Mouse (Mus musculus): ENCODE measurements around the gene Snx30. TPM values are rescaled to one million over a fixed set of nuclear protein-coding genes. Genes with fewer than 3 reads are reported as not detected.

Gene Snx30
- 14.4 and 14.6 TPM in 2 replicates for polyA plus RNA-seq (2016; fragmentation: Nextera tagmentation; extraction: Ambion mirVana)

DNA sequence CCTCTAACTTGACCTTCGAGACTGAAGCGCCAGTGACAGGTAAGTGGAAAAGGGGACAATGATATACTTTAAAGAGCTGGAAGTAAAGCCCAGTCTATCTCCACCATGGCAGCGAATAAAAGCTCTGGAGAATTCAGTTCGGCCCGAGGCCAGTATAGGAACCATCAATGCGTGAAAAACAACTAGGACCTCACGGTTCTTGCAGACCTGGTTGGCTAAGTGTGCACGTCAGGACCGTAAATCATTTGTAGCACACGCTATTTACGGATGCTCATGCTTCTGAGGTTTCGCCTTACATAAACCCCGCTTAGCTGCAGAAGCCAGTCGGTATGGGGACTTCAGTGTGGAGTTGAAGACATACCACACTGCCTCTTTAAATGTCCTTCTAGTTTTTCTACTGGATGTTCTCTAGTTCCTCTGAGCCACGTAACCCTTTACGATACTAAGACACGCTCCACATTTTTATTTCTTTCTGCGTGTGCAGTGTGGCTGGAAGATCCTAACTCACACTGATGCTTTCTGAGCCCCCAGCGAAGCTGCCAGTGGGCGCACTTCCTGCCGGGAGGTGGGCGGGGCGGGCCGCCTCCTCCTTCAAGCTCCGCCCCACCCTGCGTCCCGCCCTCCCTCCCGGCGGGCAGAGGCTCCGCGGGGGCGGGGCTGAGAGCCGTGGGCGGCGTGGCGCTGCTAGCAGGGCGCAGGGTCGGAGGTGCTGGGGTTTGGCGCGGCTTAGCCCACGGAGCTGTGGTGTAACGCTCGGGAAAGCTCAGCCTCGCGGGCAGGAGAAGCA lies at the start of gene Snx30:
Snx30 (plus strand) TSS at position 660 of the 787 bp plus-strand sequence.
- no peaks in the 10 kb centered on the region for H3K36me3 ChIP-seq
- no peaks in the 10 kb centered on the region for H3K9me3 ChIP-seq
- peak within 1 kb of the TSS; percentile 96 for H3K27ac ChIP-seq
- peak; percentile 86 for DNase-seq (ENCODE audit: low spot score)
- H3K27me3 ChIP-seq (ENCODE audit: insufficient read depth, poor library complexity, severe bottlenecking): no peaks in the 10 kb centered on the region
- 2% methylated on average over 45 of the region's 45 CpGs for WGBS
- peaks cover 33% of the 10 kb centered on the region for H3K4me1 ChIP-seq (replicated peaks)
- peak within 1 kb of the TSS; percentile 97 for H3K4me3 ChIP-seq

GRCm38 (mm10) chr4:59756332-59757082 lies 49.1 kb upstream of the Snx30 start:
- Histone ChIP-seq H3K4me3 (no peak overlapping the region), H3K27ac (no peak overlapping the region), H3K27me3 (ENCODE audit: insufficient read depth, poor library complexity, severe bottlenecking) (no peaks in the 10 kb centered on the region), H3K4me1 (replicated peaks) (no peaks in the 10 kb centered on the region; the same call in 1 of the 2 replicates), H3K36me3 (peaks cover 28% of the 10 kb centered on the region), H3K9me3 (no peaks in the 10 kb centered on the region)
- no peak for DNase-seq (ENCODE audit: low spot score)
- 94% methylated on average over 9 of the region's 9 CpGs for WGBS

GRCm38 (mm10) chr4:59757452-59758435 lies 47.9 kb upstream of the Snx30 start:
- no peak overlapping the region for H3K4me3 ChIP-seq
- peaks cover 17% of the 10 kb centered on the region for H3K36me3 ChIP-seq
- no peak for DNase-seq (ENCODE audit: low spot score)
- 85% methylated on average over 12 of the region's 12 CpGs for WGBS
- H3K27me3 ChIP-seq (ENCODE audit: insufficient read depth, poor library complexity, severe bottlenecking): no peaks in the 10 kb centered on the region
- no peaks in the 10 kb centered on the region for H3K9me3 ChIP-seq
- no peak overlapping the region for H3K27ac ChIP-seq
- H3K4me1 ChIP-seq (replicated peaks): no peaks in the 10 kb centered on the region; the same call in 1 of the 2 replicates

DNA sequence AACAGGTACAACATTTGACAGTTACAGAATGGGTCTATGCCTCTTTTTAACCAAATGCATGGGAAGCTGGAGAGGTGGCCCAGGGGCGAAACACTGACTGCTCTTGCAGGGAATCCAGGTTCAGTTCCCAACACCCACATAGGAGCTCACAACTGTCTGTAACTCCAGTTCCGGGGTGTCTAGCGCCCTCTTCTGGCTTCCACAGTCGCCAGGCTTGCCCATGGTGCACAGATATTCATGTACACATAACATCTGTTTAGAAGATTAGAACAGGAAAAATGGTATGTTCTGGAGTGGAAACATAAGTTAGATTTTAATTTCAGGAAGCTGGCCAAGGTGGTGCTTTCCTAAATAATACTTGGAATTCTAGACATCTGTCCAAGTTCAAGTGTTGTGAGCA lies 45.6 kb upstream of the Snx30 start:
- no peaks in the 10 kb centered on the region for H3K27me3 ChIP-seq (ENCODE audit: insufficient read depth, poor library complexity, severe bottlenecking)
- H3K9me3 ChIP-seq: no peaks in the 10 kb centered on the region
- 0 out of 2 replicates have a peak, but pooled peaks cover 11% of the 10 kb centered on the region for H3K36me3 ChIP-seq
- no peak for DNase-seq (ENCODE audit: low spot score)
- WGBS: 75% methylated on average over 4 of the region's 4 CpGs
- no peak overlapping the region for H3K27ac ChIP-seq
- H3K4me3 ChIP-seq: no peak overlapping the region
- peaks cover 2% of the 10 kb centered on the region for H3K4me1 ChIP-seq (replicated peaks)

- 59% methylated on average over 10 of the region's 10 CpGs for WGBS
- Histone ChIP-seq H3K9me3 (no peaks in the 10 kb centered on the region), H3K27ac (no peak overlapping the region), H3K4me1 (replicated peaks) (peaks cover 10% of the 10 kb centered on the region), H3K27me3 (ENCODE audit: insufficient read depth, poor library complexity, severe bottlenecking) (no peaks in the 10 kb centered on the region), H3K36me3 (0 out of 2 replicates have a peak, but pooled peaks cover 4% of the 10 kb centered on the region), H3K4me3 (no peak overlapping the region)
- DNase-seq (ENCODE audit: low spot score): peak; percentile 40
Observed at GRCm38 (mm10) chr4:59760636-59761364, 44.8 kb upstream of the Snx30 start.

- no peaks in the 10 kb centered on the region for H3K27me3 ChIP-seq (ENCODE audit: insufficient read depth, poor library complexity, severe bottlenecking)
- WGBS: 81% methylated on average over 4 of the region's 4 CpGs
- H3K4me1 ChIP-seq (replicated peaks): peaks cover 15% of the 10 kb centered on the region
- no peak for DNase-seq (ENCODE audit: low spot score)
- H3K27ac ChIP-seq: no peak overlapping the region
- no peaks in the 10 kb centered on the region for H3K9me3 ChIP-seq
- H3K4me3 ChIP-seq: no peak overlapping the region
- no peaks in the 10 kb centered on the region for H3K36me3 ChIP-seq
Observed at GRCm38 (mm10) chr4:59761365-59761729, 44.3 kb upstream of the Snx30 start.

- Histone ChIP-seq H3K9me3 (no peaks in the 10 kb centered on the region), H3K4me3 (no peak overlapping the region), H3K27ac (peak overlapping the region; percentile 41; the same call in 1 of the 2 replicates), H3K4me1 (replicated peaks) (peaks cover 15% of the 10 kb centered on the region), H3K36me3 (peaks cover 14% of the 10 kb centered on the region), H3K27me3 (ENCODE audit: insufficient read depth, poor library complexity, severe bottlenecking) (no peaks in the 10 kb centered on the region)
- WGBS: 76% methylated on average over 7 of the region's 7 CpGs
- no peak for DNase-seq (ENCODE audit: low spot score)
Observed at GRCm38 (mm10) chr4:59764950-59765349, 40.7 kb upstream of the Snx30 start.

DNA sequence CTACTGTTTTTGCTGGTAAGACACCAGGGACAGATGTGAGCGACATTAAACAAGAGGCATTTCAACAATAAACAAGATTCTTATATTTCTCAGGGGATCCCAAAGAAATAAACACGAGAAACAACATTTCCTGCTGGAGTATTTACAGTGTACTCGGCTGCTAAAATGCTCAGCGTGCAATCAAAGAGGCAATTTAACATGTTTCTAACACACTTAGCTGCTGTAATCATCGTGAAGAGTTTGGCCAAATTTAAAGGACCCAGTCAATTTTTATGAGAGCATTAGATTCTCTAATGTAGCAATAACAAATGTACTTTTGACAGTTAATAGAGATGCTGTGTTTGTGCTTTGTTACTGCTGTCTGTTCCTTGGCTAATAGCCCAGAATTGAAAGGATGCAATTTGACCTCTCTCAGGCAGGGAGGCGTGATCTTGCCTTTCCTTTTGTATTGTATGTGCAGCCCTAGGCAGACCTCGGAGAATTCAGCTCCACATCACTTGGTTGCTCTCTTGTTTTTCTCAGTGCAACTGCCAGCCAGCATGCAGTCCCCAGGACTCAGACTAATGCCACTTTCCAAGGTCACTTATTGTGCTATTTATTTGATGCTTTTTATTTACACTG lies 40.1 kb upstream of the Snx30 start:
- WGBS: 42% methylated on average over 7 of the region's 7 CpGs
- no peaks in the 10 kb centered on the region for H3K27me3 ChIP-seq (ENCODE audit: insufficient read depth, poor library complexity, severe bottlenecking)
- DNase-seq (ENCODE audit: low spot score): peak; percentile 32
- no peak overlapping the region for H3K4me3 ChIP-seq
- peak overlapping the region; percentile 41; the same call in 1 of the 2 replicates for H3K27ac ChIP-seq
- H3K9me3 ChIP-seq: no peaks in the 10 kb centered on the region
- H3K36me3 ChIP-seq: peaks cover 20% of the 10 kb centered on the region
- peaks cover 15% of the 10 kb centered on the region for H3K4me1 ChIP-seq (replicated peaks)

GRCm38 (mm10) chr4:59767717-59768116 lies 37.9 kb upstream of the Snx30 start:
- H3K27me3 ChIP-seq (ENCODE audit: insufficient read depth, poor library complexity, severe bottlenecking): no peaks in the 10 kb centered on the region
- DNase-seq (ENCODE audit: low spot score): no peak
- no peaks in the 10 kb centered on the region for H3K9me3 ChIP-seq
- H3K36me3 ChIP-seq: peaks cover 40% of the 10 kb centered on the region
- H3K27ac ChIP-seq: no peak overlapping the region
- WGBS: 95% methylated on average over 2 of the region's 2 CpGs
- peaks cover 26% of the 10 kb centered on the region for H3K4me1 ChIP-seq (replicated peaks)
- no peak overlapping the region for H3K4me3 ChIP-seq

DNA sequence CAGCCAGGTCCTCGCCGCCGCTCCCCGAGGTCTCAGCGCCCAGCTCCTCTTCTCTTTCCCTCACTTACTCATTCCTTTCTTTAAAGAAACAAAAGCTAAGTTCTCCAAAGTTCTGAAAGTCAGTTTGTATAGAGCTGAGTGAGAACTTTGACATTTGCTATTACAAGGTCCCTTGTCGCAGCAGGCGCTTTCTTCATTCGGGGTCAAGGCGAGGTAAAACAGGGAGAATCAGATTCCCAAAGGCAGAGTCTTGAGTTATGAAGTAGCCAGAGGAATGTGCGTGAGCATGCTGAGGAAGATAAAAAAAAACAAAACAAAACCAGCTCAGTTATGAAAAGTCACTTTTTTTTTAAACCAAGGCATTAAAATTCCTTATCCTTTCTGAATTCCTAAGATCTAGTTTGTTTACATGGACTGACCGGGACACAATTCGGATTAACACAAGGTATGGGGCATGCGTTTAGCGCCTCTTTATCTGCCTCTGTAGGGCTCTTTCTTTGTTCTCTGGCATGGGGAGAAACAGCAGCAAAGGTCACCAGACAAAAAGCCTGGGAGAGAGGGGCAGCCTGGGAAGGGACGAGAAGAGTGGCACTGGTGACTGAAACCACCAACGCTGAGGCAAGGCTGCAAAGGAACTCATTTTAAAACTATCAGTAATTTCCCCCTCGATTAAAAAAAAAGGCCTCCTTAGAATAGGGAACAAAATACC lies 33.3 kb upstream of the Snx30 start:
- Histone ChIP-seq H3K27me3 (ENCODE audit: insufficient read depth, poor library complexity, severe bottlenecking) (no peaks in the 10 kb centered on the region), H3K36me3 (peaks cover 77% of the 10 kb centered on the region), H3K4me1 (replicated peaks) (peaks cover 21% of the 10 kb centered on the region), H3K4me3 (no peak overlapping the region), H3K27ac (peak overlapping the region; percentile 80), H3K9me3 (no peaks in the 10 kb centered on the region)
- DNase-seq (ENCODE audit: low spot score): peak; percentile 47
- 42% methylated on average over 17 of the region's 17 CpGs for WGBS

DNA sequence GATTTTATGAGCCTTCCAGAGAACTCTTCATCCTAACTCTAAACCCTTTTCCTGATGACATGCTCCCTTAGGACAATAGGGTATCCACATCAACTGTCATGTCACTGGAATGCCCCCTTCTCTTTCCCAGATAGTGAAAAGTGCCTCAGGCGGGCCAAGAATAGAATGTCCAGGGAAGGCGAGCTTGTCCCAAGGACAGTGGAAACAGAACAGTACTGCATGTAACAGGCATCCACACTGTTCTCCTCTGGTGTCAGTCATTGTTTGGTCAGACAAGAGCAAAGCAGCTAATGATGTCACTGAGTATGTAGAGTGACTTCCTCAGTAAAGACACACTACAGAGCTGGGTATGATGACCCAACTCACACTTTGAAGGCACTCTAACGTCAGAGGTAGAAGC lies 27.8 kb upstream of the Snx30 start:
- Histone ChIP-seq H3K4me1 (replicated peaks) (peaks cover 24% of the 10 kb centered on the region), H3K27me3 (ENCODE audit: insufficient read depth, poor library complexity, severe bottlenecking) (no peaks in the 10 kb centered on the region), H3K36me3 (peaks cover 64% of the 10 kb centered on the region), H3K4me3 (no peak overlapping the region), H3K27ac (no peak overlapping the region), H3K9me3 (no peaks in the 10 kb centered on the region)
- WGBS: 82% methylated on average over 3 of the region's 3 CpGs
- DNase-seq (ENCODE audit: low spot score): no peak

Data from hindbrain, embryonic 10.5 days (tissue).